Mouse (Mus musculus): Measurements from ENCODE around the gene Sergef.

Sergef gene

GRCm38 (mm10) chr7:46615256-46615977 is 24.2 kb downstream of the Sergef start:
- DNase-seq, result peak; percentile 63

- no peak for DNase-seq
Measured at GRCm38 (mm10) chr7:46614263-46614662, 25.3 kb downstream of the Sergef start.

GRCm38 (mm10) chr7:46613091-46613490 is 26.5 kb downstream of the Sergef start:
- peak; percentile 16 for DNase-seq

- DNase-seq, result no peak
Measured at GRCm38 (mm10) chr7:46612421-46612937, 27.1 kb downstream of the Sergef start.

GRCm38 (mm10) chr7:46611970-46612369 is 27.6 kb downstream of the Sergef start:
- peak; percentile 78 for DNase-seq

- DNase-seq, result no peak
Measured at GRCm38 (mm10) chr7:46609317-46609716, 30.3 kb downstream of the Sergef start.

- peak; percentile 57 for DNase-seq
Measured at GRCm38 (mm10) chr7:46607428-46608055, 32.1 kb downstream of the Sergef start.

- no peak for DNase-seq
Measured at GRCm38 (mm10) chr7:46607031-46607426, 32.6 kb downstream of the Sergef start.

GRCm38 (mm10) chr7:46606391-46607030 is 33.1 kb downstream of the Sergef start:
- DNase-seq, result peak; percentile 79

GRCm38 (mm10) chr7:46603051-46603450 is 36.6 kb downstream of the Sergef start:
- DNase-seq, result peak; percentile 10

GRCm38 (mm10) chr7:46602079-46602478 is 37.5 kb downstream of the Sergef start:
- no peak for DNase-seq

- no peak for DNase-seq
Measured at GRCm38 (mm10) chr7:46601097-46601496, 38.5 kb downstream of the Sergef start.

GRCm38 (mm10) chr7:46597006-46597405 is 42.6 kb downstream of the Sergef start:
- DNase-seq, result no peak

GRCm38 (mm10) chr7:46591546-46591945 is 48.1 kb downstream of the Sergef start:
- DNase-seq, result no peak

- no peak for DNase-seq
Measured at GRCm38 (mm10) chr7:46589181-46589580, 50.4 kb downstream of the Sergef start.

- no peak for DNase-seq
Measured at GRCm38 (mm10) chr7:46588005-46588404, 51.6 kb downstream of the Sergef start.

GRCm38 (mm10) chr7:46587466-46587865 is 52.1 kb downstream of the Sergef start:
- DNase-seq, result no peak

- no peak for DNase-seq
Measured at GRCm38 (mm10) chr7:46586621-46587216, 52.9 kb downstream of the Sergef start.

GRCm38 (mm10) chr7:46582750-46583149 is 56.9 kb downstream of the Sergef start:
- DNase-seq, result no peak

- no peak for DNase-seq
Measured at GRCm38 (mm10) chr7:46581358-46581930, 58.2 kb downstream of the Sergef start.

GRCm38 (mm10) chr7:46578091-46578490 is 61.5 kb downstream of the Sergef start:
- DNase-seq, result no peak

GRCm38 (mm10) chr7:46575897-46576296 is 63.7 kb downstream of the Sergef start:
- no peak for DNase-seq
